Mouse (Mus musculus) right cerebral cortex, postnatal 14 days (tissue): ENCODE results near the gene Kcnma1.
A peak's percentile ranks its signal among the peaks of the same experiment; 100 is the strongest.

ENCODE experiments used
- DNase-seq: peaks from one replicate; pipeline ENCODE4 v3.0.0; 2022

The Kcnma1 gene

DNA sequence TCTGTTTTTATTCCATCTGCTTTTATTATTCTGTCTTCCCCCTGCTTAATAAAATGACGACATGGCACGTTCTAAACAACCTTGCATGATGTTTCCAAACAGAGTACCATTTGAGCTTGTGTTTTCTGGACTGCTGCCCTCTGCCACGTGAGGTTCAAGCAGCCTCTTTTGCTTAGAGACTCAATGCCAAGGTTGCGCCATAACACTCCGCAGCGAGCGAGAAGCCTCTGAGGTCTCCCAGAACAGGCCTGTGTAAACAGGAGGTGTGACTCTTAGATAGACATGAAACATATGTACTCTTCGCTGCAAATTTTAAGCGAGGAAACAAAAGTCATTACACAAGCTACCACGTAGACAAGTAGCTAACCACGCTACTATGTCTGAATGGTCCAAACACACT is 55.2 kb downstream of the Kcnma1 start:
- no peak for DNase-seq

DNA sequence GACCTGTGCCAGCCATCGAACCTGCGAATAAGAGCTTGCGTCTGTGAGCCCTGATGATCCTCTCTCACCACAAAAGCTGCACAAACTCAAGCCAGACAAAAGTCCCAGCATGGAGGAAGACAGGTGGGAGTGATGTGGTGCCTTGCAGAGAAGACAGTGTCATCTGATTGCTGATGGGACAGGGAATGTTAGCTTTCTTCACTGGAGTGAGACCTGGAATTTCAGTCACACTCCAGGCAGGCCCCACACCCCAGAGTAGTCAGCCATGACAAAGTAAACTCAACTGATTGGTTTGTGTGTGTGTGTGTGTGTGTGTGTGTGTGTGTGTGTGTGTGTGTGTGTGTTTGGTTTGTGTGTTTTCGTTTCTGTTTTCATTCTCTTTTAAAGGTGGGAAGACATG is 57.0 kb downstream of the Kcnma1 start:
- DNase-seq: no peak

DNA sequence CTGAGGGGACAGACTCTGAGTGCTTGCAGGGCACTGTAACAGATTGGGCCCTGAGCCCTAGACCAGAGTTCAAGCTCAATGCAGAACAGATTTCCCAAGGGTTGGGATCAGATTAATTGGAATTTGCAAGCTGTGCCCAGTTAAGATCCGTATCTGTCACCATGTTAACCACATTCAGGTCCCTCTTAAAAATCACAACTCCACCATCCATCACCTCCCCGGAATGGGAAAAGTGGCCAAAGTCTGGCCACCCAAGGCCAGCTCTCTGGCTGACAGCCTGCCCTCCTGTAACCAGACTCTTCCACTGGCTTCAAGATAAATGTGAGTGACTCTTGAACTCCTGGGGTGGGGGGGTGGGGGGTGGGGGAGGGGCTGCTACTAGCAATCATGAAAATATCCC is 70.4 kb downstream of the Kcnma1 start:
- no peak for DNase-seq

DNA sequence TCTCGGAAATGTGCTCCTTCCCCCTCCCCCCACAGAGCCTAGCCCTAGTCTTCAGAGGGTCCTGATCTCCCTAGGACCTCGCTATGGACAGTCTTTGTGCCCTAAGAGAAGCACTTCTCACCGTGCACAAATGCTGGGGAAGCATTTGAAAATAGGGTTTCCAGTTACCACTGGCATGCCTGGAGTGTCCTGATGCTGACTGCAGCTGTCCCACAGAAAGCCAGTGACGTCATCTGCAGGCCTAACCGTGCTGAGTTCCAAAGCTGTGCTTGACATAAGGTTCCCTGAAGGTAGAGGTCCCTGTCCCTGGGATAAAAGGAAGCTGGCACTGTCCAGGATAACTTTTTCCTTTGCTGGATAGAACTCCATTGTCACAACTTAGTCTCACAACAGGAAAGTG is 71.1 kb downstream of the Kcnma1 start:
- DNase-seq: no peak

DNA sequence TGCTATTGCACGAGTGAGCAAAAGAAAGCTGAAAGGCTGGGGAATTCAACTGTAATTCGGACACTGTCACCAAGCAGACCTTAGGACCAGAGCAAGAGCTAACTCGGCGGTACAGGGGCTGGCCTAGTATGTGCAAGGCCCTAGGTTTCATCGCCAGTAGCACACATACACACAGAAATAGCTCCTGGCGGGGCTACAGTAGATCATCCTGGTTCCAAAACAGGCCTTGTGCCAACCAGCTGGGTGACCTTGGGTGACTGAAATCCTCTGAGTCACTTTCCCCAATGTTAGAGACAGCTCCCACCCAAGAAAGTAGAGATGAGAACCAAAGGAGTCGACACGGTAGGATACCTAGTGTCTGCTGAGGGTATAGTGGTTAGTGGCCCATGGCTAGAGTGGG is 72.2 kb downstream of the Kcnma1 start:
- DNase-seq: no peak

DNA sequence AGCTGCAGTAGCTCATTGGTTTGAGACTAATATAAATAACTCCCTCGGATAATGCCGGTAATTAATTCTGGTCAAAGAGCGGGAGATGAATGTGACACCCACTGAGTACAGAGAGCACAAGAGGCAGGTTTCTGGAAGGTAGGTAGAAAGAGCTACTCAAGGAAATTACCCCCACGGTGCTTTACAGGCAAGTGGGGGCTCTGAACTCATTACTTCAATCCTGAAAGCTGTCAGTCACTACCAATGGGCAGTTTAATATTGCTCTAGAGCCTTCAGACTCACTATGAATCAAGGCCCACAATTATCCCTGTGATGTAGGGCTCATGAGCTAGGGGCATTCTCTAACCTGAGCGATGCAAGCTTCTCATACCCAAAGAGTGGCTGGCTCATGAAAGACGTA is 79.3 kb downstream of the Kcnma1 start:
- no peak for DNase-seq

DNA sequence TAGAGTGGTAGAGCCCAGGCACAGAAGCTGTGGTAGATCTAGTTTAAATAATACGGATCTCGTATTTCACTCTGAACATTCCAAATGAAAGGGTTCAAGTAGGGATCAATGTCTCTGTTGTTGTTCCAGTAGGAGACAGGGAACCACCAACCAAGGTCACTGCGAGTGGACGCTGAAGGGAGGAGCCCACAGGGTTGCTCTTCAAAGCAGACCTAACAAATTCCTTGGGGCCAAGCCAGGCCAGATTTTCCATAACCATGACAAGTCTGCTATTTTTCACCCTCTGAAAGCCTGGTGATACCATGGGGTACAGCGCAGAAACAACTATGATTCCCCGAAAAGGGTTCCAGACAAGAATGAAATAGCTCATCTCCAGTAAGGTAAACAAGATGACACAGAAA is 82.6 kb downstream of the Kcnma1 start:
- no peak for DNase-seq

DNA sequence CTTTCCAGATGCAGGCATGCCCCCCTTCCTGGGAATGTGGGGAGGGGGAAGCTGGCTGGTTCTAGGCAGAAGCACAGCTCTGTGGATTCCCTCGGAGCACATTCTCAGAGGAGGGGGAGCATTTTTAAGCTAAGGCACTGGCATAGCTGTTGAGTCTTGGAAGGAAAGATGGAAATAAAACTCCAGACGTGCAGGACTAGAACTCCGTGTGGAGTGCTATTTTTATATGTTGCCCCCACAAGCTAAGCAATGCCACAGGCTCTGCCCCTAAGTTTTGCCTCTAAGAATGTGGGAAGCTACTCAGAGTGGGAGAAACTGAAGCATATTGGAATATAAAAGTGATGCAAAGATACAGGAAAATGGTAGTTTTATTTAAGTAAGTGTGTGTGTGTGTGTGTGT is 85.1 kb downstream of the Kcnma1 start:
- DNase-seq: no peak

DNA sequence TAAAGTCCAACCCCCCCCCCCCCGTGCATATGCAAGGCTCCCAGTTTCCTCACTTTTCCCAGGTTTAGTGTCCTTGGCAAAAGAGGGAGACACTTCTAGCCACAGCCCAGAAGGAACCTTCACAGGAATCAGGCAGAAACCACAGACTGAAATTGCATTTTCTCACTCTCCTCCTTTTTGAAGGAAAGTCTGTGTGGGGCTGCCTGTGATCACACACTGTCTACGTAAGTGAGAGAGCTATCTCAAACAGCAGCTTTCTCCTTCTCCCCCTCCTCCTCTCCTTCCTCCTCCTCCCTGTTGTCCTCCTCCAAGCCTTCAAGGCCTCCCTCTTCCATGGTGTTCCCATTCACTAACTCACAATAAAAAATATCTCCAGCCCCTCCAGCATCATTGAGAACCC is 90.9 kb downstream of the Kcnma1 start:
- DNase-seq: no peak

DNA sequence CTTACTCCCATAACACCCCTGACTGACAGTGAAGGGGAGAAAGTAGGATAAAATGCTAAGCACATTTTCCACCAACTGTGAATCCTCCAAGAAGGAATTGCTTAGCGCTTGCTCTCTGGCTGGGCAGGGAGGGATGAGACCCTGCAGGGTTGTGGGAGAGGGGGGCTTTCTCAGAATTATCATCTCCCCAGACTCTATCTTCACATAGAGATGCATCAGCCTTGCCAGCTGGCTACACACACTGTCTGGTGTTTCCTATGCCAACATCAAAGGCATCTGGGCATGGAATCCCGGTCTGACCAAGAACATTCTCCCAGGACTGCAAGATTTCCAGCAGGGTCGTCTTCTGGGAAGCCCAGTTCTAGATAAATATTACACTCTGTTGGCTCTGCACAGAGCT is 91.5 kb downstream of the Kcnma1 start:
- DNase-seq: no peak

DNA sequence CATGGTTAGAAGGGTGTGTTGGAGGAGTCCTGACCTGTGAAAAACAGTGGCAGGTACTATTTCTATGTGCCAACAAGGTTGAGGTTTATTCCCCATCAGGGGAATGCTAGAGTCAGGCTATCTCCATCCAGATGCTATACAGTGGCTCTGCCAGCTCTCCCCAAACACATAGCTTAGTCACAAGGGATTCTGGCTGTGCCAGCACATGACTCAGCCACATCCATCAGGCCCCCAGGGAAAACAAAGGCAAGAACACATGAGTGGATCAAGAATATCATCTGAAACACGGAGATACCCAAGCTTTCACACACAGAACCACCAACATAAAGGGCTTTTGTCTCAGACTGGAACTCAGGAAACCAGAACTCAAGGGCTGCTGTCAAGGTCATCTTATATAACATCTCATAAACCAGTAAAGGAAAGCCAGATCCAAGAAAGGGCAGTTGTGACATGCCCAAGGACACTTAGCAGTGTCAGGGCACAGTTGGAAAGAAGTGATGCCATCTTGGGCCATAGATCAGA is 103.1 kb downstream of the Kcnma1 start:
- no peak for DNase-seq

DNA sequence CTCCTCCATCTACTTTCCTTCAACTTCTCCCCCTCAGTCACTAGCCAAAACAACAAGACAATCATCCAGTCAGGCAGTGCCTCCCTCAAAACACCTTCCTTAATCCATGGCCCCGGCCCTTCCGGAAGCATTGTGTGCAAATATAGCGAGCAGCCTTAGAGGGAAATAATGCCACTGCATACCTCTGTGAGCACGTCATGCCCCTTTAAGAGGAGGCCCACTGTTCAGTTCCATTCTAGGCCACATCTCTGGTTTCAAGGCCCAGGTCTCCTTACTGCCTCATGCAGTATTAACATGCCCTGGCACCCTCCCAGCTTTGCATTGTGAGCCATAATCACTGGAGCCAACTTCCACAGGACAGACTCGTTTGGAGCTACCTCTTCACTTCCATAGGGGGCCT is 105.7 kb downstream of the Kcnma1 start:
- no peak for DNase-seq

DNA sequence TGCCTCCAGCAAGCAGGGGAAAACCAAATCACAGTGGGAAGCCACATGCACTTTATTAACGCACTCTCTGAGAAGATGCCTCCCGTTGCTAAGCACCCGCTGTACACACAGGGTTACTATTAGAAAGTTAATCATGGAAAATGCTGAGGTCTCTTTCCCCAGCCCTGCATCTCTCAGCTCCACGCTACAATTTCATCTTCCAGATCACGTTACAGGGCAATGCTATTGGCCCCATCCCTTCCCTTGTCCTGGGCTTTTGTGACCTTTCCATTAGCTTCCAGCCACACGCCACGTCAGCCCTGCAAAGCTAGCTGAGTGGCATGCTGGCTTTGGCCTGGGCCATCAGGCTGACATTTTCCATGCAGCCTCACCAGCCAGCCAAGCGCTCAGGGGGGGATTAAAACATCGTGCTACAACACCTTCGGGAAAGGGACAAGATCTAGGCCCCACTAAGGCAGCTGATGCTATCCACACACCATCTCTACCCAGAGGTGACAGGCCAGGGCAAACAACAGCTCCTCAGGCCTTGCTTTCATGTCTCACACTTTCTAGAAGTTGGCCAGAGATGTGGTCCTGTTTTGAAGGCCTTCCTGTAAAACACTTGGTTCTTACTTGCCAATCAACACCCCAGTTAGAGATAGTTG is 111.5 kb downstream of the Kcnma1 start:
- no peak for DNase-seq

DNA sequence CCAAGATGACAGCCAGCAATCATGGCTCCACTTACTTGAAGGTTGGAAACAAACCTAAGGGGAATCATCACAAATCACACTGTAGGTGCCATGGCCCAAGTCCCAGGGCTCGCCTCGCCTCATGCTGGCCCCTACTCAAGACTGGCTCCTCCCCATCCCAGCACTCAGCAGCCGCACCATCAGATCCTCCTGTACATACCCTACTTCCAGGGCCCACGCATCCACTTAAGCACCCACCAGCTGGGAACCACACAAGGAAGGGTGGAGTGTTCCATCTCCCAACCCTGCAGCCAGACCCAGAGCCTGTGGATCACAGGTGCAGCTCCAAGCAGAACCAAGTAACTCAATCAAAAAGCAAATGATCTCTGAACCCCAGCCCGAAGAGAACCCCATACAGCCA is 114.8 kb downstream of the Kcnma1 start:
- DNase-seq: no peak

DNA sequence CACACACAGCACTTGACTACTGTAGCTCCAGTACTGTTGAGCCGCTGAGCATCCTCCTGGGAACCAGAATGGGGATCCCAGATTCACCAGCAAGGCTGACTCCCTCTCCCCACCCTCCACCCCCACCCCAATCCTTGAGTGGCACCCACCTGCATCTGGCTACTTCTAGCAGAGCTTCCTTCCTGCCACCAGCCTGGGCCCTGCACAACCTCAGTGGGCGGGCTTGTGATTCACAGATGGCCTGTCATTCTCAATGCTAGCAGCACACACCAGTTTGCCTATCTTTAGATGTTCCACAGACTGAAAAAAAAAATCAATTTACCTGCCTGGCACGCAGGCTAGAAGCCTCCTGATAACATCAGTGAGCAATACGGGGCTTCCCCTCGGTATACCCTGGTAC is 116.5 kb downstream of the Kcnma1 start:
- peak; percentile 40 for DNase-seq

DNA sequence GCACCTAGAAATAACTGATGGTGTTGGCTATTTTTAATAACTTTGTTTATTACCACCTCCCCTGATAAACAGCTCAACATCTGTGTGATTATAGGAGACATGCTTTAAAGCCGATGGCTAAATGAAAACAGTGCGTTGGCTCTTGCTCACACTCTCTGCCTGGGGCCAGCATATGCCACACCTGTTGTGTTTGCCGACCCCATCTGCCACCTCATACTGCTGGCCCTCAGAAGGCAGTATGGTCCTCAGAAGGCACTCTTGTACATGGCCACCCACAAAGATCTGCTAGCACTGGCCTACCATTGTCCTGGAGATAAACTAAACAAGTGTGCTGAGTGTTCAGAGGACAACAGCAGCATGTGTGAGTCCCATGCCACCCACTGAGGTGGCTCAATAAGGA is 118.3 kb downstream of the Kcnma1 start:
- no peak for DNase-seq

DNA sequence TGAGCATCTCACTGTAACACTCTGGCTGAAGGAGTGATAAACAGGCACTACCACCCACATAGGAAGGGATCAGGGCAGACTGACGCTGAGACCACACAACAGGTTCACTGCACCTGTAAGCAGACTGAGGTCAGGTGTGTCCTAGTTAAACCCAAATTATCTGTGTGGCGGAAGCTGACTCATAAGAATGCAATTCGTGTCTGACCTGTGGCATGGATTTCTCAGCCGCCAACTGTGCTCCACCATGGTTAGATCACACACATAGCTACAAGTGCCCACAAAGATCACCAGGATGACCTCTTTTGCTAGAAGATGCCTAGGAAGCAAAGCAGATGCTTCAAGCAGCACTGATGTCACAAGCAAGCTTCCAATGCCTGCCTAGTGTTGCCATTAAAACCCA is 128.2 kb downstream of the Kcnma1 start:
- no peak for DNase-seq

DNA sequence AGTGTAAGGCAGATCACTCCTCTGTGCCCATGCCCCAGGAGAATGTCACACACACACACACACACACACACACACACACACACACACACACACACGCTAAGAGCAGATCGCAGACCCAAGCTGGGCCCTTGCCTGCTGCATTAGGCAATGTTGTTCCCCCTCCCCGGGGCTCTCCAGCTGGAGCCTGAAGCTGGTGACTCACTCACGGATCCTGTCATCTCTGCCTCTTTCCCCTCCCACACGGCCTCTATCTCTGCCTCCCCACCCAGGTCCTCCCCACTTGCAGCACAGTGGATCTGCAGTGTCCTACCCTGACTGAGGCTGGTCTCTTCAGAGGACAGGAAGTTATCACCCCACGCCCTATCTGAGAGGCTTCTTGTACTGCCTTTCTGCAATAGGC is 128.8 kb downstream of the Kcnma1 start:
- DNase-seq: peak; percentile 66

DNA sequence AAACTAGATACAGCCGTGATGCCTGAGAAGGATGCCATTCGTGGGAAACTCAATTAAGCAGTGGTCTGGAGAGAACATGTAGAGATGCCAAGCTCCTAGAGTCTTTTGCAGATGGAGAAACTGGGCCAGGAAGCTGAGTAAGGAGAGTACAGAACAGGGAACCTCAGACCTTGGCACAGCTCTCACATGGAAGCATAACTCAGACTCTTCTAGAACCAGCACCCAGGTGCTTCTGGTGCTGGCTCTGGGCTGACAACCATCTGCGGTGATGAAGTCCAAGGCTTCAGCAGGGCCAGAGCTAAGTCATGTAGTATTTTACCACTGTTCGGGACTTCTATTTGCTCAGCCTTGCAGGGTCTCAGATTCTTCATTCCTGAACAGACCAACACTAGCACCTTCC is 129.2 kb downstream of the Kcnma1 start:
- DNase-seq: no peak

DNA sequence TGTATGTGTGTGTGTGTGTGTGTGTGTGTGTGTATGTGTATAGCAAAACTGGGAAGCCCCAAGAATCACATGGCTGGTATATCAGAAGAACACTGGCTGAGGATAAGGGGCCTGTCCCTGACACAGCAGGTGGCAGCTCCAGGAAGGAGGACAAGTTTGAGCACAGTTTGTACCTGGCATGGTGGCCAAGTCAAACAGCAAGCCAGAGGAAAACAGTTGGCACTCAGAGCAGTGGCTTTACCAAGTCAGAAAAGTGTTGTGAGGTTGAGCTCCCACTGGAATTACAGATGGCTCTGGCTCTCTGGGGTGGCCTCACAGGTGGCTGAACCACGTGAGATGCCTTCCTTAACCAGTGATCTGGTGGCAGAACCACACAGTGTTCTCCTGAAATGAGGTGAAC is 132.3 kb downstream of the Kcnma1 start:
- no peak for DNase-seq

DNA sequence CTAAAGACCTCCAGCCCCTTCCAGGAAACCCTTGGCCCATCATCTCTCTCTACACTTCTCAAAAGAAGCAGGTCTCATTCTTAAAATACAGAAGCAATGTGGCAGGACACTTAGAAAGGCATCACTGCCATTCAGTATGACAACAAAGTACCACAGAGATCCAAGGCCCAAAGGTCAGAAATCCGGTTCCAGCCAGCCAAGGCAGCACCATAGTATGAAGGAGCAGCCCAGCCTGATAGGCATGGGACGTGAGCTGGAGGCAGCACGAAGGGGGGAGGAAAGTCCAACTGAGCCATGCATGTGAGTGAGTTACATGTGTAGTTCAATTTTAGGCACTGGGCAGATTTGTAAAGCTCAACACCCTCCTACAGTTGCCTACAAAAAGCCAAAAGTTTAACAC is 135.0 kb downstream of the Kcnma1 start:
- DNase-seq: no peak

DNA sequence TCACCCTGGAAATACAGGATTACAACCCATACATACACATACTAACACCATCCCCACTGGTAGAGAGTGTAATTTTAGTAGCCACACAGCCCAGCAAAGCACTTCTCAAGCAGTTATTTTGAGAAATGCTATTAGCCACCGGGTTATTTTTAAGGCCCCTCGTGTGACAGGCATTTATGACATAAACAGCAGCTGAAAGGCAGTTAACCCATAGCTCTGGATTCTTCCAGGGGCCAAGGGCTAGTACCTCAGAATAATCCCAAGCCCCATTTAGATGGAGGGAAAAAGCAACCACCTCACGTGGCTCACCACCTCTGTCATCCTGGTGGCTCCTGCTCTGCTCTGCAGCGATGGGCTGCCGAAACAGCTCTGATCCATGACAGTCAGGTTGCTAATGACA is 136.7 kb downstream of the Kcnma1 start:
- no peak for DNase-seq

DNA sequence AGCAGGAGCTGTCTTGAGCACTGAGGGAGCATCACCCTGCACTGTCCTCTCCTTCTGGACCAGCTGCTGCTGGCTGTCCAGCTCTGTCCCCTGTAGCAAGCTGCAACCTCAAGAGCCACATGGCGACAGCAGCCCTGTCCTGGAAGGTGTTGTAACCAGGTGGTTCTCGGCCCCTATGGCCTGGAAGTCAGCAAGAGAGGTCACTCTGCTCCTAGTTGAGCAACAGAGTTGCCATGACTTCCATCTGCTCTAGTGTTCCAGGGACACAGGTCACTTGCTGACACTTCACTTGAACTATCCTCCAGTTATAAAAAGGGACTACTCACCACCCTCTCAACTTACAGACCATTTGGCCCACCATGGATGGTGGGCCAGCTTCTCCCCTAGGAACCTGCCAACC is 139.7 kb downstream of the Kcnma1 start:
- no peak for DNase-seq

DNA sequence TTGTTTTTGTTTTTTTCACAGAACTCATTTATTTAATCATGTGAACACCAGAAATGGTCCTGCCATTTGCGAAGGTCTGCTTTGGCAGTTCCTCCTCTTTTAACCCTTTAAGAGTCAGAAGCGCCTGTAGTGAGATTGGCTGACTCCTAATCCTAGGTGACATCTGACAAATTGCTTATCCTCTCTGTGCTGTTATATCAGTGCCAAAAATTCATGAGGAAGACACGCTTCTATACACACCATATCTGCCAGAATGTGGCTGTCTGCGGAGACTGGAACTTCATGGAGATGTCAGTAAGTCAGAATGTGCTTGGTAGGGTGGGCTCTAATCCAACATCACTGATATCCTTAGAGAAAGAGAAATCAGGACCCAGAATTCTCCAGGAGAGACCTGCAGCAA is 157.3 kb downstream of the Kcnma1 start:
- DNase-seq: no peak

DNA sequence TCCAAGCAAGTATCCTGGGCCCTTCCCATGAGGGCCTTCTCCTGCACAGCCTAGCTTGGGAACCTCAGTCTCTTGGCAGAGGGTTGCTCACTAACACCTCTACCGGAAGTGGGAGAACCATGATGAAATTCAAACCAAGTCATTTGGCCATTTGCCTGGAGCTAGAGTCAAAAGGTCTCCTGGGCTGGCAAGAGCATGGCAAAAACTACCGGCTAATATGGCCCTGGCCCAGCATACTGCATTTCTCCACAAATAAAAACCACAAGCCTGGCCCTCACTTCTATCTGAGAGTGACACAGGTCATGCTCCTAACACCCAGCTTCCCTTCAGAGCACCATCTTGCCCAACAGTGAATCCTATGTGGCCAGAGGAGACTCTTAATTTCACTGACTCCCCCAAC is 159.3 kb downstream of the Kcnma1 start:
- DNase-seq: no peak
